Mouse (Mus musculus): ENCODE measurements at regions not wholly inside any gene's neighbourhood (a gene's known extent, or its start where the extent isn't known, plus 50 kb on each side); places are given as distances from the start of the nearest gene placed in this dataset.
A peak's percentile ranks its signal among the peaks of the same experiment; 100 is the strongest.
"Not testable (repeated sequence)": the region's sequence is repeated elsewhere in the genome, so short reads cannot be mapped to it uniquely, and the experiment has no call there.

- not testable (repeated sequence) for H3K27ac ChIP-seq; H3K9me3 ChIP-seq (replicated peaks; ENCODE audit: low read length); ATAC-seq (replicated peaks; ENCODE audit: low FRiP score, low read depth); H3K9ac ChIP-seq (ENCODE audit: low read depth, low read length); H3K4me1 ChIP-seq (replicated peaks; ENCODE audit: insufficient read depth, low read length); H3K4me3 ChIP-seq (replicated peaks; ENCODE audit: low read depth, low read length); H3K36me3 ChIP-seq (ENCODE audit: insufficient read depth, low read length); H3K27me3 ChIP-seq (ENCODE audit: insufficient read depth, low read length); DNase-seq (ENCODE audit: low spot score); H3K4me2 ChIP-seq (ENCODE audit: low read length)
- WGBS = 77% methylated on average over 1 of the region's 1 CpGs
Observed at GRCm38 (mm10) chr12:119708715-119709114, 236.9 kb upstream of the Tmem196 start.

GRCm38 (mm10) chr12:119730789-119731188, 214.8 kb upstream of the Tmem196 start:
- no peaks in the 10 kb centered on the region for H3K4me1 ChIP-seq (replicated peaks; ENCODE audit: insufficient read depth, low read length)
- TF ChIP-seq CTCF (IDR thresholded peaks at IDR 0.05; ENCODE audit: low read depth) = no peak
- H3K9ac ChIP-seq (ENCODE audit: low read depth, low read length) = no peak overlapping the region
- no peaks in the 10 kb centered on the region for H3K36me3 ChIP-seq (ENCODE audit: insufficient read depth, low read length)
- no peak overlapping the region for H3K4me2 ChIP-seq (ENCODE audit: low read length)
- H3K4me3 ChIP-seq (replicated peaks; ENCODE audit: low read depth, low read length) = no peak overlapping the region
- 68% methylated on average over 2 of the region's 2 CpGs for WGBS
- no peaks in the 10 kb centered on the region for H3K9me3 ChIP-seq (replicated peaks; ENCODE audit: low read length)
- no peak overlapping the region for H3K27ac ChIP-seq
- DNase-seq (ENCODE audit: low spot score) (no peak), ATAC-seq (replicated peaks; ENCODE audit: low FRiP score, low read depth) (no peak)
- no peaks in the 10 kb centered on the region for H3K27me3 ChIP-seq (ENCODE audit: insufficient read depth, low read length)

- H3K4me1 ChIP-seq (replicated peaks; ENCODE audit: insufficient read depth, low read length) = no peaks in the 10 kb centered on the region
- H3K9me3 ChIP-seq (replicated peaks; ENCODE audit: low read length) = no peaks in the 10 kb centered on the region
- TF ChIP-seq CTCF (IDR thresholded peaks at IDR 0.05; ENCODE audit: low read depth) = no peak
- no peak for ATAC-seq (replicated peaks; ENCODE audit: low FRiP score, low read depth)
- no peak overlapping the region for H3K4me3 ChIP-seq (replicated peaks; ENCODE audit: low read depth, low read length)
- H3K27me3 ChIP-seq (ENCODE audit: insufficient read depth, low read length) = no peaks in the 10 kb centered on the region
- H3K9ac ChIP-seq (ENCODE audit: low read depth, low read length) = no peak overlapping the region
- no peak overlapping the region for H3K27ac ChIP-seq
- peak; percentile 64 for DNase-seq (ENCODE audit: low spot score)
- WGBS = 59% methylated on average over 1 of the region's 1 CpGs
- H3K4me2 ChIP-seq (ENCODE audit: low read length) = no peak overlapping the region
- H3K36me3 ChIP-seq (ENCODE audit: insufficient read depth, low read length) = no peaks in the 10 kb centered on the region
Observed at GRCm38 (mm10) chr12:119762580-119762979, 183.0 kb upstream of the Tmem196 start.

- Histone ChIP-seq H3K9ac (ENCODE audit: low read depth, low read length) (no peak overlapping the region), H3K36me3 (ENCODE audit: insufficient read depth, low read length) (no peaks in the 10 kb centered on the region), H3K4me1 (replicated peaks; ENCODE audit: insufficient read depth, low read length) (no peaks in the 10 kb centered on the region), H3K4me3 (replicated peaks; ENCODE audit: low read depth, low read length) (no peak overlapping the region), H3K9me3 (replicated peaks; ENCODE audit: low read length) (no peaks in the 10 kb centered on the region), H3K4me2 (ENCODE audit: low read length) (no peak overlapping the region), H3K27ac (no peak overlapping the region), H3K27me3 (ENCODE audit: insufficient read depth, low read length) (no peaks in the 10 kb centered on the region)
- TF ChIP-seq CTCF (IDR thresholded peaks at IDR 0.05; ENCODE audit: low read depth) = no peak
- WGBS = 70% methylated on average over 2 of the region's 2 CpGs
- ATAC-seq (replicated peaks; ENCODE audit: low FRiP score, low read depth) (no peak), DNase-seq (ENCODE audit: low spot score) (no peak)
Observed at GRCm38 (mm10) chr12:119763292-119763976, 182.2 kb upstream of the Tmem196 start.

- Histone ChIP-seq H3K27me3 (ENCODE audit: insufficient read depth, low read length) (no peaks in the 10 kb centered on the region), H3K36me3 (ENCODE audit: insufficient read depth, low read length) (no peaks in the 10 kb centered on the region), H3K4me1 (replicated peaks; ENCODE audit: insufficient read depth, low read length) (no peaks in the 10 kb centered on the region), H3K9me3 (replicated peaks; ENCODE audit: low read length) (no peaks in the 10 kb centered on the region), H3K27ac (no peak overlapping the region), H3K4me2 (ENCODE audit: low read length) (no peak overlapping the region), H3K4me3 (replicated peaks; ENCODE audit: low read depth, low read length) (no peak overlapping the region), H3K9ac (ENCODE audit: low read depth, low read length) (no peak overlapping the region)
- ATAC-seq (replicated peaks; ENCODE audit: low FRiP score, low read depth) (no peak), DNase-seq (ENCODE audit: low spot score) (no peak)
- TF ChIP-seq CTCF (IDR thresholded peaks at IDR 0.05; ENCODE audit: low read depth) = no peak
- 26% methylated on average over 2 of the region's 2 CpGs for WGBS
Observed at GRCm38 (mm10) chr12:119777559-119777958, 168.1 kb upstream of the Tmem196 start.

GRCm38 (mm10) chr12:119807692-119808091, 137.9 kb upstream of the Tmem196 start:
- WGBS = 72% methylated on average over 1 of the region's 1 CpGs
- TF ChIP-seq CTCF (IDR thresholded peaks at IDR 0.05; ENCODE audit: low read depth) = 0 out of 2 replicates have a peak, but pooled peaks have one; percentile 10

GRCm38 (mm10) chr12:119816225-119816624, 129.4 kb upstream of the Tmem196 start:
- ATAC-seq (replicated peaks; ENCODE audit: low FRiP score, low read depth) (no peak), DNase-seq (ENCODE audit: low spot score) (peak; percentile 67)
- no peak for TF ChIP-seq CTCF (IDR thresholded peaks at IDR 0.05; ENCODE audit: low read depth)
- Histone ChIP-seq H3K9ac (ENCODE audit: low read depth, low read length) (no peak overlapping the region), H3K4me3 (replicated peaks; ENCODE audit: low read depth, low read length) (no peak overlapping the region), H3K27me3 (ENCODE audit: insufficient read depth, low read length) (no peaks in the 10 kb centered on the region), H3K36me3 (ENCODE audit: insufficient read depth, low read length) (no peaks in the 10 kb centered on the region), H3K9me3 (replicated peaks; ENCODE audit: low read length) (no peaks in the 10 kb centered on the region), H3K4me2 (ENCODE audit: low read length) (no peak overlapping the region), H3K4me1 (replicated peaks; ENCODE audit: insufficient read depth, low read length) (no peaks in the 10 kb centered on the region), H3K27ac (no peak overlapping the region)

More at GRCm38 (mm10) chr12:119807692-119808091, 137.9 kb upstream of the Tmem196 start:
- no peak overlapping the region for H3K27ac ChIP-seq
- H3K9me3 ChIP-seq (replicated peaks; ENCODE audit: low read length) = no peaks in the 10 kb centered on the region
- ATAC-seq (replicated peaks; ENCODE audit: low FRiP score, low read depth) (no peak), DNase-seq (ENCODE audit: low spot score) (no peak)
- no peak overlapping the region for H3K4me3 ChIP-seq (replicated peaks; ENCODE audit: low read depth, low read length)
- no peak overlapping the region for H3K9ac ChIP-seq (ENCODE audit: low read depth, low read length)
- no peaks in the 10 kb centered on the region for H3K36me3 ChIP-seq (ENCODE audit: insufficient read depth, low read length)
- H3K4me2 ChIP-seq (ENCODE audit: low read length) = no peak overlapping the region
- H3K27me3 ChIP-seq (ENCODE audit: insufficient read depth, low read length) = no peaks in the 10 kb centered on the region
- no peaks in the 10 kb centered on the region for H3K4me1 ChIP-seq (replicated peaks; ENCODE audit: insufficient read depth, low read length)
